Comparison of ENCODE assay signal across 11 mouse cellular contexts in the genomic region with DNA sequence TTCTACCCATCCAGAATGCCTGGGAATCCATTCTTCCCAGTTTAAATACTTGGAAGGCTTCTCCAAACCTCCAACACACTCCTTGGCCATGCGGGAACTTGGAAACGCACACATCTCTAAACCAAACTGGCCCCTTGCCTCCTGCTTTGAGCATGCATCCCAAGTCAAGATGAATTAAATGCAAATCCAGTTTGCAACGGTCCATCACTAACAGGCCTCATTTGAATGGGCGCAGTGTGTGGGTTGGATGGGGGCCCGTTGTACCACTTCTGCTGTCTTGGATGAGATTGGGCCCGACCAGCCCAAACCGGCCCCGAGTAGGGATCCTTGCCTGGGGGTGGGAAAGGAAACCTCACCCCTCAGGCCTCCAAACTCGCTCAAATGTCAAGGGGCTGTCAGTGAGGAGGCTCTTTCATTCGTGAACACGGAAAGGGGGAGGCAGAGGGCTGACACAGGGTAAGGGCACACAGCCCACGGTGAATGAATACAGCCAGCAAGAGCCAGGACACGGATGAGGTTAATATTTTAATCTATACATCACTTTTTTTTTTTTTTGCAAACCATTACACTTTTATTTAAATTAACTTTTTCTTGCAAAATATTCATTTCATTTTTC. TPM values are rescaled to one million over a fixed set of nuclear protein-coding genes. Genes with fewer than 3 reads are reported as not detected.
DNase-seq lines count a peak whose midpoint lies in the region; ATAC-seq and TF ChIP-seq lines count a peak whose summit lies in the region.
"Had no signal": no experiment of that assay in that cellular context is flagged by ENCODE, and none has a peak within 500 bp of the region (broad histone marks: within the 10 kb centered on the region; RNA-seq: fewer than 3 reads in every experiment).

No protein-coding gene starts in this region.

- peaks cover 2% of the 10 kb centered on the region; the same call in 1 of the 2 replicates for H3K4me1 ChIP-seq in hindbrain, embryonic 11.5 days (replicated peaks; ENCODE audit: control insufficient read depth, insufficient read depth, low read length)
- H3K4me1 ChIP-seq in midbrain, embryonic 16.5 days (ENCODE audit: control insufficient read depth, insufficient read depth, low read length): peaks cover 14% of the 10 kb centered on the region
- H3K4me1 ChIP-seq: kidney, embryonic 15.5 days had no signal

- TF ChIP-seq POLR2A in brain, embryonic 14.5 days (IDR thresholded peaks at IDR 0.05; ENCODE audit: borderline replicate concordance, extremely low read depth, insufficient read depth, insufficient read length, poor library complexity, severe bottlenecking): no peak

- H3K4me2 ChIP-seq in hindbrain, embryonic 11.5 days (replicated peaks; ENCODE audit: low read depth, low read length): no peak overlapping the region
- no peak overlapping the region for H3K4me2 ChIP-seq in midbrain, embryonic 16.5 days (ENCODE audit: low read length)
- H3K4me2 ChIP-seq: kidney, embryonic 15.5 days; limb, embryonic 12.5 days had no signal

- no peak overlapping the region for H3K9ac ChIP-seq in hindbrain, embryonic 11.5 days (ENCODE audit: low read depth, low read length)
- H3K9ac ChIP-seq in midbrain, embryonic 16.5 days (ENCODE audit: low read depth, low read length): no peak overlapping the region
- H3K9ac ChIP-seq: kidney, embryonic 15.5 days; limb, embryonic 12.5 days had no signal

- H3K36me3 ChIP-seq in hindbrain, embryonic 11.5 days (ENCODE audit: control insufficient read depth, insufficient read depth, low read length): no peaks in the 10 kb centered on the region
- H3K36me3 ChIP-seq in midbrain, embryonic 16.5 days (ENCODE audit: control insufficient read depth, insufficient read depth, low read length): no peaks in the 10 kb centered on the region
- H3K36me3 ChIP-seq: limb, embryonic 12.5 days had no signal

- no peak overlapping the region for H3K4me3 ChIP-seq in hindbrain, embryonic 11.5 days (ENCODE audit: low read depth, low read length)
- no peak overlapping the region for H3K4me3 ChIP-seq in midbrain, embryonic 16.5 days (ENCODE audit: low read depth, low read length)
- H3K4me3 ChIP-seq: kidney, embryonic 15.5 days; limb, embryonic 12.5 days had no signal

- no peaks in the 10 kb centered on the region for H3K27me3 ChIP-seq in hindbrain, embryonic 11.5 days (ENCODE audit: control insufficient read depth, insufficient read depth, low read length)
- H3K27me3 ChIP-seq in midbrain, embryonic 16.5 days (ENCODE audit: control insufficient read depth, insufficient read depth, low read depth, low read length): no peaks in the 10 kb centered on the region
- H3K27me3 ChIP-seq: CH12.LX; kidney, embryonic 15.5 days; limb, embryonic 12.5 days had no signal

- ATAC-seq in hindbrain, embryonic 11.5 days (ENCODE audit: low FRiP score): peak; percentile 76
- ATAC-seq in midbrain, embryonic 16.5 days: peak; percentile 73

- intact Hi-C loops in left cerebral cortex, postnatal 10 days (cut with DNase I): no loop called here

- no peaks in the 10 kb centered on the region for H3K9me3 ChIP-seq in hindbrain, embryonic 11.5 days (ENCODE audit: control insufficient read depth, low read length)
- no peaks in the 10 kb centered on the region for H3K9me3 ChIP-seq in midbrain, embryonic 16.5 days (replicated peaks; ENCODE audit: control insufficient read depth, low read length, poor library complexity, severe bottlenecking)
- H3K9me3 ChIP-seq: kidney, embryonic 15.5 days; limb, embryonic 12.5 days had no signal

- TF ChIP-seq CTCF in brain, embryonic 14.5 days (IDR thresholded peaks at IDR 0.05; ENCODE audit: borderline replicate concordance, extremely low read depth, insufficient read depth, insufficient read length): no peak

- no peak overlapping the region for H3K27ac ChIP-seq in hindbrain, embryonic 11.5 days (ENCODE audit: low read depth, low read length)
- peak overlapping the region; percentile 52; the same call in 1 of the 2 replicates for H3K27ac ChIP-seq in midbrain, embryonic 16.5 days (ENCODE audit: low read length)
- H3K27ac ChIP-seq: kidney, embryonic 15.5 days; limb, embryonic 12.5 days had no signal

- WGBS in hindbrain, embryonic 11.5 days: 53% methylated on average over 13 of the region's 13 CpGs
- 20% methylated on average over 13 of the region's 13 CpGs for WGBS in midbrain, embryonic 16.5 days

- peak; percentile 43 to 64 for DNase-seq in left cerebral cortex, postnatal 10 days (ENCODE audit: extremely low spot score in 1 of 2, low spot score in 2 of 2)
- DNase-seq in left cerebral cortex, adult 9 months (ENCODE audit: low spot score in 2 of 2): no peak
- DNase-seq in brain, embryonic 14.5 days (ENCODE audit: low read depth): peak; percentile 93
- peak; percentile 29 for DNase-seq in hindbrain, embryonic 11.5 days (ENCODE audit: low spot score)
- no peak for DNase-seq in urinary bladder, postnatal 14 days (ENCODE audit: low spot score)
- DNase-seq in thymus, postnatal 36 days: no peak
- DNase-seq: cerebellum, adult 11 months had no signal

RNA-seq across cellular contexts. Expression of gene Gm4353, which starts 38.7 kb away (rescaled TPM):
- total RNA-seq in left cerebral cortex, postnatal 10 days (2021): 1 to 10 TPM; 3.2 to 5.4 TPM
- polyA plus RNA-seq in brain, embryonic 14.5 days (2012; rRNA removed): 0.93 and 1.7 TPM in 2 replicates
- polyA plus RNA-seq in hindbrain, embryonic 11.5 days (2014; fragmentation: Nextera tagmentation; extraction: Ambion mirVana): 0.97 and 1.1 TPM in 2 replicates
- polyA plus RNA-seq in midbrain, embryonic 16.5 days (2015; fragmentation: Nextera tagmentation; extraction: Ambion mirVana): 0.93 and 1.0 TPM in 2 replicates

Comparison
In these comparisons a context has a peak if more than half of its experiments do, and no peak if none do; other contexts are left out.
1. DNase-seq: peak in left cerebral cortex, postnatal 10 days (2 of 2), brain, embryonic 14.5 days (single experiment) and hindbrain, embryonic 11.5 days (single experiment); none in left cerebral cortex, adult 9 months (0 of 2), urinary bladder, postnatal 14 days (single experiment) and thymus, postnatal 36 days (0 of 2).